13 mouse cellular contexts compared by ENCODE assay signal in the genomic region with DNA sequence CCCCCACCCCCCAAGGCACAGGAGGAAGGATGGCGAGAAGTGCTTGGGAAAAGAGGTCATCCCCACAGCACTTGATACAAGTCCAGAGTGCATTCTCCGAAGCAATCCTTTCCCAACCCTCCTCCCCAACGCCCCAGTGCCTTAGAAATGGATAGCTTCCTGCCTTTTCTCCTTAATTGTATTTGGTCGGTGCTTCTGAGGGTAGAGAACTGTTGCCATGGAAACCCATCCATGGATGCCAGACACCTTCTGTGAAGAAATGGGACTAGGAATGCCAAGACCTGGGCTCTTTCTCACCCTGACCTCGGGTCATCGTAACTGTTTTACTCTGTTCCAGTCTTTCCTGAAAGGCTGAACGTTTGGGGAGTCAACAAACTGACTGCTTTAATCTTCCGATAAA. TPM values are rescaled to one million over a fixed set of nuclear protein-coding genes. Genes with fewer than 3 reads are reported as not detected.
DNase-seq lines count a peak whose midpoint lies in the region; ATAC-seq and TF ChIP-seq lines count a peak whose summit lies in the region.
"Had no signal": no experiment of that assay in that cellular context is flagged by ENCODE, and none has a peak within 500 bp of the region (broad histone marks: within the 10 kb centered on the region; RNA-seq: fewer than 3 reads in every experiment).

No protein-coding gene starts in this region.

- DNase-seq in left cerebral cortex, adult 2 months (ENCODE audit: extremely low spot score in 1 of 2, low spot score in 2 of 2) = no peak
- DNase-seq in left cerebral cortex, postnatal 4 days = no peak
- DNase-seq in limb, embryonic 11.5 days (ENCODE audit: low spot score) = peak; percentile 39
- DNase-seq in right cerebral cortex, postnatal 25 days = no peak
- no peak for DNase-seq in gastrocnemius, adult 2 months
- DNase-seq: cerebellum, adult 9-11 months; heart, postnatal 36 days; liver, embryonic 13.5 days had no signal

- intact Hi-C loops in left cerebral cortex, adult 2 months (cut with DNase I) = no loop called here
- intact Hi-C loops in left cerebral cortex, postnatal 4 days (cut with DNase I) = no loop called here
- intact Hi-C loops in gastrocnemius, adult 2 months (cut with DNase I) = loop anchor here (5.0 kb wide), 1 partner anchor 34 kb away; no protein-coding TSS in a partner anchor

- peaks cover 3% of the 10 kb centered on the region; the same call in 1 of the 2 replicates for H3K36me3 ChIP-seq in forebrain, embryonic 15.5 days
- no peaks in the 10 kb centered on the region for H3K36me3 ChIP-seq in limb, embryonic 11.5 days (ENCODE audit: control insufficient read depth, insufficient read depth, low read length)
- H3K36me3 ChIP-seq: liver, embryonic 13.5 days had no signal

- H3K4me1 ChIP-seq in forebrain, embryonic 15.5 days = peaks cover 72% of the 10 kb centered on the region
- H3K4me1 ChIP-seq in limb, embryonic 11.5 days (ENCODE audit: control insufficient read depth, insufficient read depth, low read length) = peaks cover 78% of the 10 kb centered on the region
- peaks cover 50% of the 10 kb centered on the region for H3K4me1 ChIP-seq in olfactory bulb, adult 2 months (ENCODE audit: control insufficient read depth, insufficient read depth, low read length)

- peak overlapping the region; percentile 69 for H3K4me2 ChIP-seq in forebrain, embryonic 15.5 days (replicated peaks)
- no peak overlapping the region for H3K4me2 ChIP-seq in limb, embryonic 11.5 days (ENCODE audit: low read depth, severe bottlenecking)
- H3K4me2 ChIP-seq: liver, embryonic 13.5 days had no signal

- H3K9ac ChIP-seq in forebrain, embryonic 15.5 days (replicated peaks) = peak overlapping the region; percentile 87; the same call in 1 of the 2 replicates
- no peak overlapping the region for H3K9ac ChIP-seq in limb, embryonic 11.5 days (ENCODE audit: low read length)
- H3K9ac ChIP-seq: liver, embryonic 13.5 days had no signal

- H3K27ac ChIP-seq in left cerebral cortex, adult 2 months = no peak overlapping the region
- no peak overlapping the region for H3K27ac ChIP-seq in forebrain, embryonic 15.5 days (replicated peaks)
- no peak overlapping the region for H3K27ac ChIP-seq in limb, embryonic 11.5 days (replicated peaks; ENCODE audit: low read depth, low read length)
- H3K27ac ChIP-seq in olfactory bulb, adult 2 months (ENCODE audit: insufficient read depth, low read depth, low read length) = no peak overlapping the region
- H3K27ac ChIP-seq in gastrocnemius, adult 2 months = no peak overlapping the region
- H3K27ac ChIP-seq: liver, embryonic 13.5 days; macrophage had no signal

- no peak for ATAC-seq in forebrain, embryonic 15.5 days (replicated peaks)
- ATAC-seq in limb, embryonic 11.5 days (ENCODE audit: insufficient number of reproducible peaks, low FRiP score, low TSS enrichment, low read depth) = no peak
- ATAC-seq in activated CD4-positive, CD25-positive, alpha-beta regulatory T cell, adult 4 months = no peak

- H3K27me3 ChIP-seq in forebrain, embryonic 15.5 days = no peaks in the 10 kb centered on the region
- no peaks in the 10 kb centered on the region for H3K27me3 ChIP-seq in limb, embryonic 11.5 days (ENCODE audit: control insufficient read depth, insufficient read depth, low read length)

- no peaks in the 10 kb centered on the region for H3K9me3 ChIP-seq in forebrain, embryonic 15.5 days
- no peaks in the 10 kb centered on the region for H3K9me3 ChIP-seq in limb, embryonic 11.5 days (ENCODE audit: control insufficient read depth, low read length)
- H3K9me3 ChIP-seq: liver, embryonic 13.5 days had no signal

- TF ChIP-seq CTCF in left cerebral cortex, adult 2 months (IDR thresholded peaks at IDR 0.05) = no peak
- no peak for TF ChIP-seq CTCF in olfactory bulb, adult 2 months (IDR thresholded peaks at IDR 0.05; ENCODE audit: insufficient read depth, low read depth, low read length)
- TF ChIP-seq CTCF in gastrocnemius, adult 2 months (IDR thresholded peaks at IDR 0.05) = no peak

- no peak for TF ChIP-seq POLR2A in olfactory bulb, adult 2 months (IDR thresholded peaks at IDR 0.05; ENCODE audit: insufficient read depth, low read depth, low read length)

- 16% methylated on average over 8 of the region's 8 CpGs for WGBS in forebrain, embryonic 15.5 days
- WGBS in limb, embryonic 11.5 days = 18% methylated on average over 8 of the region's 8 CpGs
- 29% methylated on average over 8 of the region's 8 CpGs for WGBS in olfactory bulb, adult 2 months

- peak overlapping the region; percentile 14; the same call in 1 of the 2 replicates for H3K4me3 ChIP-seq in left cerebral cortex, adult 2 months
- peak overlapping the region; percentile 74 for H3K4me3 ChIP-seq in forebrain, embryonic 15.5 days
- no peak overlapping the region for H3K4me3 ChIP-seq in limb, embryonic 11.5 days (ENCODE audit: low read depth, low read length)
- H3K4me3 ChIP-seq in olfactory bulb, adult 2 months (ENCODE audit: insufficient read depth, low read depth, low read length) = peak overlapping the region; percentile 13
- H3K4me3 ChIP-seq in gastrocnemius, adult 2 months = no peak overlapping the region
- H3K4me3 ChIP-seq: erythroblast, embryonic 14.5 days; liver, embryonic 13.5 days had no signal

RNA-seq across cellular contexts. Expression of gene Nav1, which starts 26.1 kb away (rescaled TPM):
- total RNA-seq in left cerebral cortex, adult 2 months (2021) = 10 to 100 TPM; 55.4 to 68.4 TPM
- 100 to 1,000 TPM; 232 to 237 TPM for total RNA-seq in left cerebral cortex, postnatal 4 days (2021)
- polyA plus RNA-seq in forebrain, embryonic 15.5 days (2015; fragmentation: Nextera tagmentation; extraction: Ambion mirVana) = 48.1 and 51.1 TPM in 2 replicates
- 16.4 and 16.7 TPM in 2 replicates for polyA plus RNA-seq in limb, embryonic 11.5 days (2014; fragmentation: Nextera tagmentation; extraction: Ambion mirVana)
- polyA plus RNA-seq in olfactory bulb, adult 2 months (2012; ENCODE audit: insufficient read depth, insufficient read length, low replicate concordance, missing spikeins) = 79.3 TPM in 1 of 2 replicates, not detected in the other
- under 1 TPM; 0.22 to 0.61 TPM for polyA plus RNA-seq in activated CD4-positive, CD25-positive, alpha-beta regulatory T cell, adult 4 months (2017; shearing (Covaris generic))
- total RNA-seq in gastrocnemius, adult 2 months (2021) = 10 to 100 TPM in 1 of 2 experiments, 1 to 10 TPM in 1; 9.7 to 11.5 TPM

Comparison
In these comparisons a context has a peak if more than half of its experiments do, and no peak if none do; other contexts are left out.
1. H3K4me3 ChIP-seq: peak in left cerebral cortex, adult 2 months (single experiment), forebrain, embryonic 15.5 days (single experiment) and olfactory bulb, adult 2 months (single experiment); none in limb, embryonic 11.5 days (single experiment) and gastrocnemius, adult 2 months (single experiment).